Mouse (Mus musculus) embryonic facial prominence, embryonic 11.5 days (tissue): ENCODE results near the gene Maats1. TPM values are rescaled to one million over a fixed set of nuclear protein-coding genes. Genes with fewer than 3 reads are reported as not detected.

Experiments
- ATAC-seq: fragments of 200-750 bp; cut with Nextera tagmentation; replicated peaks from 2 replicates; pipeline ENCODE4 v1.8.0; 2017; ENCODE audit warnings: low read depth; ENCODE audit not compliant: insufficient number of reproducible peaks, low FRiP score, low TSS enrichment
- DNase-seq: peaks from one replicate; pipeline ENCODE4 v3.0.0-alpha.2; 2015; ENCODE audit warnings: low spot score
- H3K27ac ChIP-seq: fragments of 300-500 bp; sonication (generic); replicated peaks from 2 replicates; pipeline ENCODE4 v1.5.1; 2014; ENCODE audit warnings: mild to moderate bottlenecking, low read depth, low read length, control low read depth
- H3K27me3 ChIP-seq: fragments of 300-500 bp; sonication (generic); 2 replicates; pipeline ENCODE4 v1.6.1; 2014; ENCODE audit warnings: mild to moderate bottlenecking, low read length, moderate library complexity, mixed read lengths; ENCODE audit not compliant: control insufficient read depth, insufficient read depth
- H3K36me3 ChIP-seq: fragments of 300-500 bp; sonication (generic); replicated peaks from 2 replicates; pipeline ENCODE4 v1.6.1; 2014; ENCODE audit warnings: low read depth, mild to moderate bottlenecking, low read length, moderate library complexity, mixed read lengths; ENCODE audit not compliant: control insufficient read depth, insufficient read depth
- H3K4me1 ChIP-seq: fragments of 300-500 bp; sonication (generic); 2 replicates; pipeline ENCODE4 v1.6.1; 2014; ENCODE audit warnings: low read length, mixed read lengths; ENCODE audit not compliant: control insufficient read depth, insufficient read depth
- H3K4me2 ChIP-seq: fragments of 300-500 bp; sonication (generic); 2 replicates; pipeline ENCODE4 v1.6.1; 2014; ENCODE audit warnings: low read depth, mild to moderate bottlenecking, control low read depth, low read length, moderate library complexity
- H3K4me3 ChIP-seq: fragments of 300-500 bp; sonication (generic); 2 replicates; pipeline ENCODE4 v1.5.1; 2014; ENCODE audit warnings: low read depth, low read length, control low read depth
- H3K9ac ChIP-seq: fragments of 300-500 bp; sonication (generic); replicated peaks from 2 replicates; pipeline ENCODE4 v1.6.1; 2014; ENCODE audit warnings: mild to moderate bottlenecking, control low read depth, low read length
- H3K9me3 ChIP-seq: fragments of 300-500 bp; sonication (generic); replicated peaks from 2 replicates; pipeline ENCODE4 v1.6.1; 2016; ENCODE audit warnings: mild to moderate bottlenecking, low read length, inconsistent platforms, mixed read lengths; ENCODE audit not compliant: control insufficient read depth
- WGBS: fragments of 180-500 bp; shearing (Covaris S2); extraction: QIAGEN DNeasy Blood & Tissue Kit; methylation state at CpG from one replicate; pipeline ENCODE4 v1.1.7; 2014; 5-methylcytosine and 5-hydroxymethylcytosine counted together
- polyA plus RNA-seq: library from polyadenylated mRNA; unstranded; fragments of >200 nt; fragmentation: Nextera tagmentation; extraction: Ambion mirVana; gene quantifications from 2 replicates; pipeline ENCODE4 v1.2.1, GENCODE M21; 2014

The Maats1 gene
- polyA plus RNA-seq, 1 experiment from 2014 or later = 0.13 TPM

- no peak overlapping the region for H3K27ac ChIP-seq
- 84% methylated on average over 7 of the region's 7 CpGs for WGBS
- no peak for ATAC-seq
- H3K4me3 ChIP-seq = no peak overlapping the region
- no peaks in the 10 kb centered on the region for H3K9me3 ChIP-seq
- H3K36me3 ChIP-seq = no peaks in the 10 kb centered on the region; the same call in 1 of the 2 replicates
- H3K4me1 ChIP-seq = 0 out of 2 replicates have a peak, but pooled peaks cover 2% of the 10 kb centered on the region
- H3K4me2 ChIP-seq = no peak overlapping the region
- no peak for DNase-seq
- no peak overlapping the region for H3K9ac ChIP-seq
- no peaks in the 10 kb centered on the region for H3K27me3 ChIP-seq
These were observed 10.1 kb upstream of the Maats1 start for GRCm38 (mm10) chr16:38352031-38352430.

- no peak for ATAC-seq
- 76% methylated on average over 6 of the region's 6 CpGs for WGBS
- H3K4me1 ChIP-seq = 0 out of 2 replicates have a peak, but pooled peaks cover 2% of the 10 kb centered on the region
- no peaks in the 10 kb centered on the region for H3K27me3 ChIP-seq
- no peak overlapping the region for H3K27ac ChIP-seq
- H3K4me2 ChIP-seq = no peak overlapping the region
- no peaks in the 10 kb centered on the region; the same call in 1 of the 2 replicates for H3K36me3 ChIP-seq
- H3K9me3 ChIP-seq = no peaks in the 10 kb centered on the region
- DNase-seq = no peak
- H3K4me3 ChIP-seq = no peak overlapping the region
- H3K9ac ChIP-seq = no peak overlapping the region
These were observed 9.0 kb upstream of the Maats1 start for GRCm38 (mm10) chr16:38350939-38351338.

DNA sequence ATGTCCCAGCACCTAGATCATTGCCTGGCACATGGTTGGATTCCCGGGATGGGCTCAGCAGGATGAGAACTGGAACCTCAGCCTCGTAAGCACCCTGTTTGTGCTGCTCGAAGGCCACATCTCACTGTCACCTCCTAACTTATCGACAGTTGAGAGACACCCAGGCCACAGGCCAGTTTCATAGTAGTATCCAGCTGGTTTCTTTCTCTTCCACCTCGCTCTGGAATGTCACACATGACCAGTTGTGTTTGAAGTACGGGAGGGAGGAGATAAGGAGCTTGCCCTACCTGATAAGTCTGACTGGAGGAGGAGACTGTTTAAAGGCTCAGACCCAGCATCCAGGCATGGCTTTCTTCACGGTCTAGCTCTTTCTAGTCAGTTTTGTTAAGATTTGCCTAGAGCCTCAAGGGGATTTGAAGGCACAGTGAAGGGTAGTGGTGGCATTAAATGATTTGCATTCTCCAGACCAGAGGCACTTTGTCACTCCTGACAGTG lies 8.5 kb upstream of the Maats1 start:
- Histone ChIP-seq H3K27me3 (no peaks in the 10 kb centered on the region), H3K4me2 (no peak overlapping the region), H3K9me3 (no peaks in the 10 kb centered on the region), H3K27ac (no peak overlapping the region), H3K9ac (no peak overlapping the region), H3K4me3 (no peak overlapping the region), H3K36me3 (no peaks in the 10 kb centered on the region; the same call in 1 of the 2 replicates), H3K4me1 (0 out of 2 replicates have a peak, but pooled peaks cover 2% of the 10 kb centered on the region)
- 89% methylated on average over 7 of the region's 7 CpGs for WGBS
- no peak for ATAC-seq
- DNase-seq = no peak

- DNase-seq (no peak), ATAC-seq (no peak)
- H3K4me2 ChIP-seq = no peak overlapping the region
- H3K4me1 ChIP-seq = 0 out of 2 replicates have a peak, but pooled peaks cover 2% of the 10 kb centered on the region
- H3K4me3 ChIP-seq = no peak overlapping the region
- H3K36me3 ChIP-seq = no peaks in the 10 kb centered on the region; the same call in 1 of the 2 replicates
- H3K27me3 ChIP-seq = no peaks in the 10 kb centered on the region
- WGBS = 72% methylated on average over 2 of the region's 2 CpGs
- no peak overlapping the region for H3K9ac ChIP-seq
- no peak overlapping the region for H3K27ac ChIP-seq
- no peaks in the 10 kb centered on the region for H3K9me3 ChIP-seq
These were observed 7.9 kb upstream of the Maats1 start for GRCm38 (mm10) chr16:38349881-38350280.

GRCm38 (mm10) chr16:38348217-38348761 lies 6.3 kb upstream of the Maats1 start:
- Histone ChIP-seq H3K4me2 (no peak overlapping the region), H3K27me3 (no peaks in the 10 kb centered on the region), H3K9me3 (no peaks in the 10 kb centered on the region), H3K36me3 (no peaks in the 10 kb centered on the region; the same call in 1 of the 2 replicates), H3K9ac (no peak overlapping the region), H3K4me1 (0 out of 2 replicates have a peak, but pooled peaks cover 2% of the 10 kb centered on the region), H3K4me3 (no peak overlapping the region), H3K27ac (no peak overlapping the region)
- 90% methylated on average over 9 of the region's 9 CpGs for WGBS
- DNase-seq (no peak), ATAC-seq (no peak)

DNA sequence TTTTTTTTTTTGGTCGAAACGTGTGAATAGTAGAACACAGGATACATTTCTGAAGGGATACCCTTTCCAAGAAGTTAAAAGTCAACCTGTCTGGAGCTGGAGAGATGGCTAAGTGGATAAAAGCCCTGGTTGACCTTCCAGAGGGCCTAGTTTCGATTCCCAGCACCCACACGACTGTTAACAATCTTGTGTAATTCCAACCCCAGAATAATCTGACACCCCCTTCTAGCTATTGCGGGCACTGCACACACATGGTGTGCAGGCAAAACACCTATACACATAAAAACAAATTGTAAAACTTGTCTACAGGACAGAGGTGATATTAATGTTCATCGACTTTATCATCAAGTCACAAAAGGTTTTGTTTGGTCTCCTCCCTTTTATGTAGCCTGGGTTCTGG lies 5.6 kb upstream of the Maats1 start:
- no peak for ATAC-seq
- Histone ChIP-seq H3K27me3 (no peaks in the 10 kb centered on the region), H3K4me2 (peak overlapping the region; percentile 41; the same call in 1 of the 2 replicates), H3K9me3 (no peaks in the 10 kb centered on the region), H3K27ac (no peak overlapping the region; the same call in 1 of the 2 replicates), H3K4me3 (peak overlapping the region; percentile 66), H3K36me3 (no peaks in the 10 kb centered on the region; the same call in 1 of the 2 replicates), H3K9ac (peak overlapping the region; percentile 15; the same call in 1 of the 2 replicates), H3K4me1 (0 out of 2 replicates have a peak, but pooled peaks cover 2% of the 10 kb centered on the region)
- WGBS = 57% methylated on average over 6 of the region's 6 CpGs
- no peak for DNase-seq

DNA sequence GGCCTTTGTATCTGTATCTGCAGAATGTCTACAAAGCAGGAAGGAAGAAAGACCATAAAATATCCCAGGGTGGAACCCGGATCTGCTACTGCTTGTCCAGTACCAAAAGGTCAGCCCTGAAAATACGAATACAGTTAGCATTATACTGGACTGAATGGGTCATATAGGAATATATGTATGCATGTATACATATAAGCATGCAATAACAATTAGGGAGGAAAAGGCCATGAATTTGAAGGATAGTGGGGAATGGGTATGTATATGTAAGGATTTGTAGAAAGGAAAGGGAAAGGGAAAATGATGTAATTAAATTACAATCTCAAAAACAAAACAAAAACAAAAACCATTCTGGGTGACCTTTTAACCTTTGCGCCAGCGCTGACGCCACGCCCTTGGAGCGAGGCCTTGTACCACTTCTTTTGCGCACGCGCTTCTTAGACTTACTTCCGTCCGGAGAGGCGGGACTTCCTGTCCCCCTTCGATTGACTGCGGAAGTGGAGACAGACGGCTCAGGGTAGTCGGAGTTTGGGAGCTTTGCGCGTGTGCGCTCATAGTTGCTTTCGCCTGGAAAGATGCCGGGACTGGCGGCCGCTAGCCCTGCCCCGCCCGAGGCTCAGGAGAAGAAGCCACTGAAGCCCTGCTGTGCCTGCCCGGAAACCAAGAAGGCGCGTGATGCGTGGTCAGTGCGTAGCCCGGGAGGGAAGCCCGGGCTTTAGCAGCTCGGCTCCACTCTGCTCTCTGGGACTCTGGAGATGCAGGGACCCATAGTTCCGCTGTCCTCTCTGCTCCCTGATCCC lies 4.8 kb upstream of the Maats1 start, which contains the start of the genes Cox17 and Gm21987:
Gene Cox17 (plus strand): TSS at position 463 of the 797 bp plus-strand sequence.
Gene Gm21987 (plus strand): TSS at position 512 of the 797 bp plus-strand sequence.
- Histone ChIP-seq H3K27me3 (no peaks in the 10 kb centered on the region), H3K27ac (peak within 1 kb of the TSS; percentile 23), H3K9ac (peak within 1 kb of the TSS; percentile 75), H3K4me2 (peak within 1 kb of the TSS; percentile 41), H3K9me3 (no peaks in the 10 kb centered on the region), H3K4me1 (0 out of 2 replicates have a peak, but pooled peaks cover 2% of the 10 kb centered on the region), H3K36me3 (no peaks in the 10 kb centered on the region; the same call in 1 of the 2 replicates), H3K4me3 (peak within 1 kb of the TSS; percentile 66)
- DNase-seq (peak; percentile 96), ATAC-seq (peak; percentile 94)
- 3% methylated on average over 35 of the region's 35 CpGs for WGBS
